Mouse (Mus musculus) ovary, adult 18-20 months (tissue): ENCODE measurements around the gene Ccdc6.

Source experiments
- DNase-seq: peaks from one replicate; pipeline ENCODE4 v3.0.0; 2022; ENCODE audit warnings: low spot score, mixed read lengths

Ccdc6 gene

DNA sequence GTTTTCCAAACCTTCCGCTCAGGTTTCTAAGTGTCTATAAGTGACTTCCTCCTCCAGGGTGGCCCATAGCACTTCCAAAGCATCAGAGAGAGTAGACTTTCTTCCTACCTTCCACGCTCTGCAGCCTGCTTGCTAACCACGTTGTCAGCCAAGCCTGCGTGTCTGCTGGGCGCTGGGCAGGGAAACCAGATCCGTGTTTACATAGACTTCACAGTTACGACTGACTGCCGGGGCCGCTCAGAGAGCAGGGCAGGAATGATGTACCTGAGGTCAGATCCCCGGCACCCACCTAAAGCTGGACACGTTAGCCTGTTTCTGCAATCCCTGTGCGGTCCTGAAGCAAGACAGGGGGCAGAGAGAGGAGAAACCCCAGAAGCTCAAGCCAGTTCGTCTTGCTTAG is 71.5 kb downstream of the Ccdc6 start:
- no peak for DNase-seq

DNA sequence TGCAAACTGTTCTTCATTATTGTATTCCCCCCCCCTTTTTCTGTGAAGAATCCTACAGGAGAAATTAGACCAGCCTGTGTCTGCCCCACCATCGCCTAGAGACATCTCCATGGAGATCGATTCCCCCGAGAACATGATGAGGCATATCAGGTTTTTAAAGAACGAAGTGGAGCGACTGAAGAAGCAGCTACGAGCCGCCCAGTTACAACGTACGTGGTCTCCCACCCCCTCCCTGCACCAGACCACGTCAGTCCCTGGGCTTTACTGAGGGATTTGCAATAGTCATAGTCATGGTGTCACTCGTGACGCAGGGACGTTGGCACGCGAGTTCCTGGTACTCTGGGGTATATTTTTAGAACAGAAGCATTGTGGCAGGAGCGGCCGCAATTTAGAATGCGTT is 72.1 kb downstream of the Ccdc6 start:
- DNase-seq, result no peak

DNA sequence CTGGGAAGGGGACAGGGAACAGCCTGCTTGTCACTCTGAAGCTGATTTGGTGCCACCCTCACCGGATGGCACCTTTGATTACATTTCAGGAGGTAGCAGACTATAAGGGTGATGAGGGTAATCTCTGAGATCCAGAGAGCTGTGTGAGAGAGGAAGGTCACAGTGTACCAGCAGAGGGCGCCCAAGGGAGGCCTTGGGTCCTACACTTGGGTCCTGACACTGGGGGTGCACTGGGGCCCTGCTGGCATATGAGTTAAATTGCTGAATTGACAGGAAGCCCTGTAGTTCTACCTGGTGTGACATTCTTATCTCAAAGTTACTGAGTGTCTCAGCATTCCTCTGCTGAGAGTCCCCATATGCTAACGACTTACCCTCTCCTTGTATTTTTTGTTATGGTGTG is 76.4 kb downstream of the Ccdc6 start:
- DNase-seq, result no peak

DNA sequence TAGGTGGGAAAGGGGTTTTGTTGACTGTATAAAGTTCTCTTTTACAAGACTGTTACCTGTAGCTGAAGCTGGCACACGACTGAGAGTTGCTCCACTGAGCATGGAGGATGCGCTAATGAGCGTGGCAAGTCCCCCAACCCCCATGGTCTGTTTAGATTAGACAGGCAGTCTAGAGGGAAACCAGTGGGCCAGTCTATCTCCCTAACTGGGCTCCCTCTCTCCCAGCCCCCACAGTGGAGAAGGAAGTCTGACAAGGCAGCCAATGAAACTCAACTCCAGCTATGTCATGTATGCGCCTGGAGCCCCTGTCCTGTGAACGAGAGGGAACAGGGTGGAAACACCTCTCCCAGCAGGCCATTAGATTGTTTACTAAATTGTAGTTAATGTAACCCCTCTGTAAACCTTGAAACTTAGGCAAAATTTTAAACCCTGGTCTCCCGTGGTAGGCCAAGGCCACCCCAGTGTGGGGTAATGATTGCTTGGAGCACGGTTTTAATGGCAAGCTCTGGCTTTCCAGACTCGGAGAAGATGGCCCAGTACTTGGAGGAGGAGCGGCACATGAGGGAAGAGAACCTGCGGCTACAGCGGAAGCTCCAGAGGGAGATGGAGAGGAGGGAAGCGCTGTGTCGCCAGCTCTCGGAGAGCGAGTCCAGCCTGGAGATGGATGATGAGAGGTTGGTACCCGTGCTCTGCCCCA is 77.7 kb downstream of the Ccdc6 start:
- no peak for DNase-seq

DNA sequence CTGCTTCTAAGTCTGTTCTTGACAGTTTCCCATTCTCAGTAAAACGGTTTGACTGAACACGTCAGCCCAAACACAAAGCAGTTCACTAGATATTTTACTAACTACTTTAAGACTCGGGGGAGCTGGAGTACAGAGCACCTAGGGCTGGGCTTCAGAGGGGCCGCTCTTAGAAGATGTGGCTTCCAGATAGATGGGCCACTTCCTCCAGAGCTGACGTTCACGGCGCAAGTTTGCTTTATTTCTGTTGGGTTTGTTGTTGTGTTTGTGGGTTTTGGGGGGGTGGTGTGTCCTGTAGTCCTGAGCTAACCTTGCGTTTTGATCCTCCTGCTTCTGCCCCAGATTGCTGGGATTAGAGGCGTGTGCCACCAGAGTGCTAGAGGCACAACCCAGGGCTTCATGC is 83.8 kb downstream of the Ccdc6 start:
- no peak for DNase-seq

DNA sequence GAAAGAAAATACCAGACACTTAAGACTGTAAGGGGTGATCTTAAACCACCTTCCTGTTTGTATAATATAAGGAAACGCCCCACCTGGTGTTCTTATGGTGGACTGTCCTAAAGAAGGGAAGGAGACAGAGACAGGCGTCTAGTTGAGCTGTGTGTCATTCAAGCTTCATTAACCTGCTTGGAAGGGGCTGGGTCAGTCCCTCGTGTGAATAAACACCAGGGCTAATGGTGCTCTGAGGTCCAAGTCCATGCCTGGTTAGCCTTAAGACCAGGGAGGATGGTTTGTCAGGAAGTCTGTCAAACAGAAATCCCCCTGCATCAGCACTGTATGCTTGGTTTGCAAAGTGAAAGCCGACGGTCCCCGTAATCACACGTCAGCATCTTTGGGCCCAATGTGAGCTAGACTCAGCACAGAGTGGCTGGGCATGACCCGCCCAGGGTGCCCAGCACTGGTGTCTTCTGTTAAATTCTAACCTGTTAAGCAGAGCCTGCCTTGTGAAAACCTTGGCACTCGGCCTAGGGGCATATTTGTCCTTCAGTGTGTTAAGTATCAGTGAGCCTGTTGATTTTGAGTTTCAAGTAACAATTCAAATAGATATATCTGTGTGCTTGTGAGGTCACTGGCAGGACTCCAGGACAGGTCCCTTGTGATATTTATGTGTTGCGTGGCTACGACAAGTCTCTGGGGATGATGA is 84.5 kb downstream of the Ccdc6 start:
- no peak for DNase-seq

DNA sequence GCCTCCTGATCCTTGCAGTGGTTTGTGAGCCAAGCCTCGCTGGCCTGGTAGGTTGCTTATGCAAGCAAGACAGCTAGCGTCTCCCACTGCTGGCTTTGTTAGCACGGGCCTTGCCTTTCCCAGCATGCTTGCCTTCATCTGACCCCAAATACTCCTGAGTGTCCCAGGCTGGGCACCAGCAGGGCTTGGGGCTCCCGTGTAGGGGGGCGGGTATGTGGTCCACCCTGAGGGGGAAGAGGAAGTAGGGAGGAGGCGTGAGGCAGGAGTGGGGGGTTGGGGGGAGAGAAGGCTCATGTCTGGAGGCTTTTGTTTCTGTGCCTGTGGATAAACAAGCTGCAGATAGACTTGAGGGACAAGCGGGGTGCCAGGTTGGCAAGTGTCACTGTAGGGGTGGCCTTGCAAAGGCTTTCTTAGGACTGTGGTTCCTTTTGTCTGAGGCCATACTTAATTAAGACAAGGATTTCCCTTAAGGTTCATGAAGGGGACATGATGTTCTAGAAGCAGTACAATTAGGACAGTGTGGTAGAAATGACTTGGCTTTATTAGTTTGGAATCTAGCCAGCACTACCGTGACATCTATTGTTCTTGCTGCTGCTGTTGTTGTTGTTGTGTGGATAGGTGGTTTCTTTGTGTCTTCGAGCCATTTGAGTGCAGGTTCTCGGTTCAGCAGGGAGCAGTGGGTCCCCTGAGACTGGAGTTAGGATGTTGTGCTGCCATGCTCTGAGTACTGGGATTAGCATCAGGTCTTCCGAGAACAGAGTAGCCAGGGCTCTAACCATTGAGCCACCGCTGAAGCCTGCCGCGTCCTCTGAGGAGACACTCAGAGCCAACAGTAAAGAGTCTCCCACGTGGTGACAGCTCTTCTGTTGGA is 86.5 kb downstream of the Ccdc6 start:
- no peak for DNase-seq

DNA sequence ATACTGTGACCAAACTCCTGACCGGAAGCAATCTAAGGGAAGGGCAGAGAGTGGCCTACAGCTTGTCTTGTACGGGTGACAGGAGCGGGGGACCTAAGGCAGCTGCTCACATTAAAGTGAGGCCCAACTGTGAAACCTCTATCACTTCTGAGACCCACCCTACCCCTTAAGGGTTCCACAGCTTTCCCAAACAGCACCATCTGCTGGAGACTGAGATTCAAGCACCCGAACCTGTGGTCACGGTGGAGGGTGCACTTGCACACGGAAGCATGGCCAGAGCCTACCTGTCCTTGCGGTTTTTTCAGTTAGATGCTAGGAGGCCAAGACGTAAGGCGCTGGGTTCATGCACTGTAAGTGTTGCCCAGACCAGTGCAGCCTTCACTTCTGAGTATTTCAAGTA is 89.2 kb downstream of the Ccdc6 start:
- no peak for DNase-seq

DNA sequence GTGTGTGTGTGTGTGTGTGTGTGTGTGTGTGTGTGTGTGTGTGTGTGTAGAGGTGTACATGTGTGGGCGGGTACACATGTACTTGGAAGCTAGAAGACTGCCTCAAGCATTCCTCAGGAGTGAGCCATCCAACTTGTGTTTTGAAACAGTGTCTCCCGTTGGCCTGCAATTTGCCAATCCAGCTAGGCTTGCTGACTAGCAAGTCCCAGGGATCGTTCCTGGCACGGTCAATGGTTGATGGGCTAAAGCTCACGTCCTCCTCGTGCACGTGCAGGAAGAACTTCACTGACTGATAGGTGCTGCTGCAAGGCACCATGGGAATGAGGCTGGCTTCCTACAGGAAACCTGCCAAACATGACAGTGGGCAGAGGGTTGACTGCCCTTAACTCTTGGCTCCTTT is 89.7 kb downstream of the Ccdc6 start:
- DNase-seq, result no peak

DNA sequence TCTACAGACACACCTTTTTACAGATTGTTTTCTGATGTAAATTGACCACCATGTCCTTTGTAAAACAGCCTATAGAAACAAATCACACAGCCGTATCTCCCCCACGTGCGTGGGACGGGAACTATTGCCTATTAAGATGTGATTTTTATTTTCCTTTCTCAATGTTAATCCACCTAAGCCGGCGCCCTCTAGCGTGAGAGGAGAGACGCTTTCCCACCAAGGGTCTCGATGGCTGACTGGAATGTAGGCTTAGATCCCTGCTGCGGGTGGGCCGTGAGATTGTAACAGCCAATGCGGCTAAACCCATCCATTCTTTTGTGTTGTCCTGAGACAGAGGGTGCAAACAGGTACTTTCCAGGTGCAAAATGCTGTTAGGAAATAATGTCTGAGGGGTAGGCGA is 92.9 kb downstream of the Ccdc6 start:
- DNase-seq, result no peak

DNA sequence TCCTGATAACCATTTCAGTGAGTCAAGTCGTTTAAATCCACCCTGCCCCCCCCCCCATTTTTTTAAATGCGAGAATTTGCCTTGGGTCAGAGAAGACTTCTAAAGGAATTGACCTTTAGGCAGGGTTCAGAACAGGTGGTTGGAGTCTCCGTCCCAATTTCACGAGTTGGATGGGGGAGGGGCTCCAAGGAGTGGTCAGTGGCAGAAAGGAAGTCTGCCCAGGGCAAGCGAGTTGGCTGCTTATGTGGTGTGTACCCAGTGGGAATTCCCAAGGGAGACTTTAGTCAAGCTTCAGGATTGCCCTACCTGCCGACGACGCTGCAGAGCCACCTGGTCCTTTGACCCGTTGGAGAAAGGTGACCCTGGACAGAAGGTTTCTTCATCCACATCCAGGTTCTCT is 97.4 kb downstream of the Ccdc6 start:
- no peak for DNase-seq

DNA sequence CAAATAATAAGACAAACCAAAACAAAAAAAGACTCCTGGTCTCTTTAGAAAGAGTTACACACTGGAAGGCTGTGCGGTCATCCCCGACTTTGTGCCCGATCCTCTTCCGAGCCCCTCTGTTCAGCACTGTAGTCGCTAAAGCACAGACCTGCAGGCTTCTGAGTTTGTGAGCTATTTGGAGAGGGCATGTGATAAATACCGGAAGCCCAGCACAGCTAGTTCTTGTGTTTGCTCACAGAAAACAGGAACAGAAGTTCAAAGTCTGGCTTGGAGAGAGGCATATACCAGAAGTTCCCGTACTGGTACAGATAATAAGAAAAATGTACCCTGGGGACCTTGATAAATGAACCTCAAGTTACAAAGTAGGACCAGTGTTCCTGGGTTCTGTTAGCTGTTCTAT is 98.4 kb downstream of the Ccdc6 start:
- DNase-seq, result no peak

DNA sequence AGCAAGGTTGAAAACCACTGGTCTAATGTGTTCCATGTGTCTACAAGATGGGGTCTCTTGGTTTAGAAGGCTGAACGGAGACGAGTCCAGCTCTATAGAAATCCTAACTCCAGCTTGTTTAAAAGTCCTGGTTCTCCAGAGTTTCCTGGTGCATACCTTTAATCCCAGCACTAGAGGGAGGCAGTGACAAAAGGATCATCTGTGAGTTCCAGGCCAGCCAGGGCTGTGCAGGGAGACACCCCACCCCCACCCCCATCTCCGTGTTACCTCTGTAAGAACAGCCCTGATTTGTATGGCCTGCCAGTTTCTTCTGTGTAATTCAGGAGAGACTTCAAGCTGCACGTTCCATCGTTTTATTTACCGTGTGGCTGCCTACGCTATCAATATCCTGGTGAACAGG is 98.9 kb downstream of the Ccdc6 start:
- no peak for DNase-seq

DNA sequence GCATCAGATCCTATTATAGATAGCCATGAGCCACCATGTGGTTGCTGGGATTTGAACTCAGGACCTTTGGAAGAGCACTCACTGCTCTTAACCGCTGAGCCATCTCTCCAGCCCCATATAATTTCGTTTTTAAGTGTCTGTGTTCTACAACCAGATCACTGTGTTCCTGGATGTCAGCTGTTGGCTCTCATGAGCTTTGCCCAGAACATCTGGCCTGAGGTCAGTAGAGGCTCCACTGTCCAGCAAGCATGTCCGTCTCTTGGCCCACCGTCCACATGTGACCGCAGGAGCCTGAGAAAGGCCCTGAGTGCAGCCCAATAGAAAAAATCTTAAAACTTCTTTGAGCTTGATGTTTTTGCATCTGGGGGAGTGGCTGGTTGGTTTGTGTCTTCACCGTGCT is 99.7 kb downstream of the Ccdc6 start:
- DNase-seq, result no peak

DNA sequence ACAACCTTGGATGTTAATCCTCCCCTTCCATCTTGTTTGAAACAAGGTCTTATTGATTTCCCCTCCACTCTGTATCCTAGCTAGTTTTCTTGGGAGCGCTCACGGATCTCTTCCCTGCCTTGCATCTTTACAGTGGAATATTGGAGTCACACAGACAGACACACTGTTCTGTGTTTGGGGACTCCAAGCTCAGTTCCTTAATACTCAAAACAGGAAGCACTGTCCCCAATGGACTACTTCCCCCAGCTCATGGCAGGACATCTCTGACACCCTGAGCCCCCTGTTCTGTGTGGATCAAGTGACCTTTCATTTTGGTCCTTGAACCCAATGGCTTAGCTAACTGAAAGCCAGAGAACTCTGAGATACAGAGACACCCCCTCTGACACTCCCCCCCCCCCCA is 100.7 kb downstream of the Ccdc6 start:
- DNase-seq, result no peak

DNA sequence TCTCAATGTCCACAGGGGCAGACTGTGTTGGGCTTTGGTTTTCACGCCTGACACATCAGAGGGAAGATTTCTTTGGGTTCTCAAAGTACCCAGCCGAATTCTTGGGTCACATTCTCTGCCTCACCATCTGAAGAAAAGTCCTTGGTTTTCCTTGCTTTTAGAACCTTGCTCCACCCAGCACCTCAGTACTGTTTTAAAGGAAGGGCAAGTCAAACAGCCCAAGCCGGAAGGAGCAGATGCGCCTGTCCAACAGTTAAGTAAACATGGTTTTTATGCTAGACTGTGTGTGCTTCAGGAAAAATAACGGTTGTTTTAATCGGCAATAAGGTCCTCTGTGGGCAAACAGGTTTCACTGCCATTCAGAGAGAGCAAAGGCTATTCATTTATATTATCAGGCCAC is 101.1 kb downstream of the Ccdc6 start:
- DNase-seq, result no peak

DNA sequence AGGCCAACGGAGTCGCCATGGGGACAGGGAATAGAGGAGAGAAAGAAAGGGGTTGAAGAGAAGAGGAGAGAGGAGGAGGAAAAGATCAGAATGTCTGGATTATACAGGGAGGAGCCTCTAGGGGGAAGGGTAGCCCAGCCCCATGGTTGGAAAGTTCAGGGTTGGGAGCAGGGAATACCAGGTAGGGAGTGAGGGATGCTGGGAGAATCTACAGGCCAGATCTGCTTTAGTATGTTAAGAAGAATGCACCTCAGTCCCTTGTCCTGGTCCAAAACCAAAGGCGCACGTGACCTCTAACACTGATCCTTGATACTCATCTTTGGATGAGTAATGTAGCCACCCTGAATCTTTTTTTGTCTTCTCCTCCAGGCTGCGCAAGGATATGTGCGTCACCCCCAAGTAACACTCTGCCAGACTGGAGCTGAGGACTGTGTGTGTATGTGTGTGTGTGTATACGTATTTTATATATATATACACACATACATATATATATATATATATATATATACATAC is 102.1 kb downstream of the Ccdc6 start:
- no peak for DNase-seq

DNA sequence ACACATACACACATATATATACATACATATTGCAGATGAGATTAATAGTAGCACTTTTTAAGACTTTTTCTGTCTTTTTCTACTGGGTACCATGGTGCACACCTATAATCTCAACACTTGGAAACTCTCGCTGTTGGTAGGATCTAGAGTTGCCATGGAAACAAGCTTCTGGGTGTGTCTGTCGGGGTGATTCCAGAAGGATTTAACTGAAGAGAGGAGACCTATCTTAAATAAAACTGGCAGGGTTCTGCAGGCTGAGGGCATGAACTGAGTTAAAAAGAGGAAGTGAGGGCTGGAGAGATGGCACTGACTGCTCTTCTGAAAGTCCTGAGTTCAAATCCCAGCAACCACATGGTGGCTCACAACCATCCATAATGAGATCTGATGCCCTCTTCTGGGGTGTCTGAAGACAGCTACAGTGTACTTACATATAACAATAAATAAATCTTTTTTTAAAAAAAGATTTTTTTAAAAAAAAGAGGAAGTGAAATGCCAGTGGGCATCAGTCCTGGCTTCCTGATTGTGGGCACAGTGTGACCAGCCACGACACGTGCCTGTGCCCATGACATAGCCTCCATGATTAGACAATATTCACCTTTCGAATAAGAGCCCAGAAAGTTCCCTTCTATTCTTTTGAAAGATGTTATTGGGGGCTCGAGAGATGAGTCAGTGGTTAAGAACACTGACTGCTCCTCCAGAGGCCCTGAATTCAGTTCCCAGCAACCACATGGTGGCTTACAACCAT is 102.7 kb downstream of the Ccdc6 start:
- no peak for DNase-seq

DNA sequence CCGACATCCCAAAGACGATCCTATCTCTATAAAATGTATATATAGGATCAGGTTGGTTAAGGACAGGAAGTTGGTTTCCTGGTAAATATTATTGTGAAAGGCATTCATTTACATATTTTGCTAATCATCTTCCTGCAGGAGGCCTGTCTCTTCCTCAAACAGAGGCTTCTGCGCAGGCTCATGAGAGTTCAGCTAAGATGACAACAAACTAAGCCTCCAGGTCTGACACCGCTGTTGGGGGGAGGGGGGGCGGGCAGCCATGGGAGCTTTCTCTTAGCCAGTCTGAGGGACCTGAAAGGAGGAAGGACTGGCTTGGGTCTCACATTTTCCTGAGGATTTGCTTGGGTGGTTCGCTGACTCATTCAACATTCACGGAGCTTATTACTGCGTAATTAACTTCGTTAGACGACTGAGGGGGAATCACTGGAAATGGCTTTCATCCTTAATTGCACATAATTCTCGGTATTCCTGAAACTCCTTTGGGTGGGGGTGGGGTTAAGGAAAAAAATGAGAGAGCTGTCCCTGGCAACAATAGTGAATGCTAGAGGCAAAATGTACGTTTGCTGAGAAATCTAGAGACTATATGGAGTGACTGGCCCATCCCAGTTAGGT is 104.1 kb downstream of the Ccdc6 start:
- DNase-seq, result no peak

DNA sequence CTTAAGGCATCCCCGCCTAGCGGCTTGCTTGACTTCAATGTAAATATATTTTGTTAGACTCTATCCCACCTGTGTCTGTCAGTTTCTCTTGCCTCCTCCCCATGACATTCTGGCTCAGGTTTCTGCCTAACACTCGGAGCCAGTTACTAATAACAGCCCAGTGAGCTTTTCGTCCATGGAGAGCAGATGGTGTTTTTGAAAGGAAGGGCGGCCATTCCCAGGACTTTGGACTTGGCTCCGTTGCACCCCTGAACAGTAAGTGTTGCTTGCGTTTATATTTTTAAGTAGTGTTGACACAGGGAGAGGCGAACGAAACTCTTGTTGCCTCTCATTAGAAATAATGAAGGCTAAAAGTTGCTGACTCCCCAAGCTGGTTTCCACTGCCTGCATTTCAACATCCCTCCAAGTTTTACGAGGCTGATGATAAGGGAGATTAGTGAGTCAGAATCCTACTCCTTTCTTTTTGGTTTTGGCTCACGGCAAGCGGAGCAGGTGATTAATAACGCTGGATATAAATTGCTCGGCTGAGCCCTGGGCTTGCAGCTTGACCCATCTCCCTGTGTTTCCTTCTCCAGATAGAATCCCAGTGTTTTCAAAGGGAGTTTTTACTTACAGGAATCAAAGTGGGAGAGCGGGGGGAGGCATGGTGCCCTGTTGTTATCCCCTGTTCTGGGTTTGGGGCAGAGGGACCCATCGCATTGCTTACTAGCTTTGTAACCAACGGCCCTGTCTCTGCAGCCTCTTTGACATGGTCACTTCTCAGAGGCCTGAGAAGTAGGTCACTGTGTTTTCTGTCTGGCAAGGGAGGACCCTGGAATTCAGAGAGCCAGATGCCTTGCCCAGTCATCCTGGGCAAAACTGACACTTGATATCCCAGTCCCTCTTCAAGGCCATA is 107.8 kb downstream of the Ccdc6 start, which contains the start of gene Mrln:
Mrln (plus strand) TSS at position 160 of the 895 bp plus-strand sequence.
- peak; percentile 25 for DNase-seq

DNA sequence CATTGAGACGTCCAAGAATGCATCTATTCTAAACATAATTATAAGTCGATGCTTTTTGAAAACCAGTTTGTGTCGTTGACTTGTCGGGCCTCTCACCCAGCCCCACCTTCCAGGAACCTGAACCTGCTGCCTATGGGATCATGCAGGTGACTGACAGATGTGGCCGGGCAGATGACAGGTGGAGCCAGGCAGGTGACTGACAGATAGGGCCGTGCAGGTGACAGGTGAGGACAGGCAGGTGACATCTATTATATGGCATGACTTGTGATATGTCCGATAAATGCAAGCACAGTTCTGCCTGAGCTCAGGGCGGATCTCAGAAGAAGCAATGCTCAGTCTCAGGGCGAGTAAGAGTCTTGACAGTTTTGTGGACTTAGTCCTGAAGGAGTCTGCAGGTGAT is 114.4 kb downstream of the Ccdc6 start:
- no peak for DNase-seq
